Mouse (Mus musculus): ENCODE measurements around the gene Lrrc26.

DNA sequence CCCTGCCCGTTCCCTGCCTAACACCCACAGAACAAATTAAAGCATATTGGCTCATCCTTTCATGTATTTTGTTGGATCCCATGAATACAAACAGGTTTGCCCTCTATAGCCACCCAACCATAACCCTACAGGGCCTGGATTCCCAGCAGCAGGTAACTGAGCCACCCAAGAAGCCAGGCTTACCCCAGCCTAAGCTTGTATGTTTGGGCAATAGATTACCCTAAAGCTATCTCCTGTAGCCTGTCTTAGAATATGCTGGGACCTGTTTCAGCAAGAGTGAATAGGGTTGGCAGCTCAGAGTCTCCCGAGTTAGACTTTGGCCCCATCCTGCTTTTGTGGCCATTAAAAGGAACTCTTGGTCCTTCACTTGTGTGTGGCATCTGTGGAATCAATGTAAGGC lies 4.2 kb upstream of the Lrrc26 start:
- TF ChIP-seq CTCF (IDR thresholded peaks at IDR 0.05; ENCODE audit: control insufficient read depth, insufficient read depth, insufficient read length) (no peak), USF1 (IDR thresholded peaks at IDR 0.05; ENCODE audit: low read depth) (no peak), MYOG (IDR thresholded peaks at IDR 0.05; ENCODE audit: control insufficient read depth, extremely low read depth, insufficient read length) (no peak), MYOD1 (IDR thresholded peaks at IDR 0.05; ENCODE audit: control insufficient read depth, insufficient read length, low read depth) (no peak), MAX (IDR thresholded peaks at IDR 0.05) (no peak), FOSL1 (IDR thresholded peaks at IDR 0.05; ENCODE audit: insufficient read depth, low read length, poor library complexity, severe bottlenecking) (no peak)

All from C2C12 (cell line).